Mouse (Mus musculus) liver, postnatal 0 days (tissue): ENCODE results near the gene Ccdc9b. TPM values are rescaled to one million over a fixed set of nuclear protein-coding genes. Genes with fewer than 3 reads are reported as not detected.
A peak's percentile ranks its signal among the peaks of the same experiment; 100 is the strongest.

ENCODE experiments used
- ATAC-seq: fragments of 200-750 bp; cut with Nextera tagmentation; 2 replicates; pipeline ENCODE4 v1.8.0; 2017; ENCODE audit warnings: mild to moderate bottlenecking, moderate library complexity
- DNase-seq: peaks from one replicate; pipeline ENCODE4 v3.0.0-alpha.2; 2016
- H3K27ac ChIP-seq: fragments of 300-500 bp; sonication (generic); 2 replicates; pipeline ENCODE4 v1.5.1; 2014; ENCODE audit warnings: antibody characterized with exemption, moderate library complexity, mild to moderate bottlenecking, low read depth
- H3K27me3 ChIP-seq: fragments of 300-500 bp; sonication (generic); 2 replicates; pipeline ENCODE4 v1.6.1; 2014; ENCODE audit warnings: low read length, control low read depth, mixed read lengths; ENCODE audit not compliant: insufficient read depth
- H3K36me3 ChIP-seq: fragments of 300-500 bp; sonication (generic); replicated peaks from 2 replicates; pipeline ENCODE4 v1.6.1; 2014; ENCODE audit warnings: mild to moderate bottlenecking, control low read depth, low read length, moderate library complexity, mixed read lengths; ENCODE audit not compliant: insufficient read depth
- H3K4me1 ChIP-seq: fragments of 300-500 bp; sonication (generic); 2 replicates; pipeline ENCODE4 v1.6.1; 2014; ENCODE audit warnings: antibody characterized with exemption, mild to moderate bottlenecking, control low read depth; ENCODE audit not compliant: insufficient read depth
- H3K4me2 ChIP-seq: fragments of 300-500 bp; sonication (generic); 2 replicates; pipeline ENCODE4 v1.6.1; 2014; ENCODE audit warnings: low read depth, mild to moderate bottlenecking, low read length, moderate library complexity, mixed read lengths
- H3K4me3 ChIP-seq: fragments of 300-500 bp; sonication (generic); 2 replicates; pipeline ENCODE4 v1.5.1; 2014; ENCODE audit warnings: low read depth, low read length
- H3K9ac ChIP-seq: fragments of 300-500 bp; sonication (generic); replicated peaks from 2 replicates; pipeline ENCODE4 v1.6.1; 2014; ENCODE audit warnings: mild to moderate bottlenecking, moderate library complexity
- H3K9me3 ChIP-seq: fragments of 300-500 bp; sonication (generic); 2 replicates; pipeline ENCODE4 v1.6.1; 2016; ENCODE audit warnings: mild to moderate bottlenecking, control low read depth, low read length, mixed read lengths
- CTCF ChIP-seq: sonication (generic); IDR thresholded peaks from 2 replicates; pipeline ENCODE4 v1.5.1; 2016; ENCODE audit warnings: antibody characterized with exemption, low read depth
- EP300 ChIP-seq: IDR thresholded peaks from 2 replicates; pipeline ENCODE4 v1.6.1; 2016; ENCODE audit warnings: antibody characterized with exemption, low read depth, mild to moderate bottlenecking
- WGBS: fragments of 180-500 bp; shearing (Covaris S2); extraction: QIAGEN DNeasy Blood & Tissue Kit; methylation state at CpG from one replicate; pipeline ENCODE4 v1.1.7; 2014; ENCODE audit not compliant: insufficient replicate concordance; 5-methylcytosine and 5-hydroxymethylcytosine counted together
- polyA plus RNA-seq: library from polyadenylated mRNA; unstranded; fragments of >200 nt; fragmentation: Nextera tagmentation; extraction: Ambion mirVana; gene quantifications from 2 replicates; pipeline ENCODE4 v1.2.1, GENCODE M21; 2015

Gene Ccdc9b
- polyA plus RNA-seq, 1 experiment from 2014 or later, result 0.52 TPM

- DNase-seq, result no peak
- TF ChIP-seq CTCF, result no peak
- no peak for TF ChIP-seq EP300
- Histone ChIP-seq H3K9ac (no peak overlapping the region), H3K36me3 (no peaks in the 10 kb centered on the region), H3K4me2 (peak overlapping the region; percentile 62), H3K9me3 (no peaks in the 10 kb centered on the region), H3K27ac (peak overlapping the region; percentile 44), H3K27me3 (peaks cover 4% of the 10 kb centered on the region; the same call in 1 of the 2 replicates), H3K4me3 (no peak overlapping the region), H3K4me1 (peaks cover 34% of the 10 kb centered on the region)
- WGBS, result 22% methylated on average over 4 of the region's 4 CpGs
- ATAC-seq, result peak; percentile 16; the same call in 1 of the 2 replicates
These were observed 33.3 kb downstream of the Ccdc9b start for GRCm38 (mm10) chr2:118729194-118729593.

- Histone ChIP-seq H3K9ac (peak within 1 kb of the TSS; percentile 42), H3K4me3 (peak within 1 kb of the TSS; percentile 47), H3K9me3 (no peaks in the 10 kb centered on the region), H3K36me3 (no peaks in the 10 kb centered on the region), H3K27me3 (peaks cover 4% of the 10 kb centered on the region; the same call in 1 of the 2 replicates), H3K4me2 (peak within 1 kb of the TSS; percentile 62), H3K4me1 (peaks cover 34% of the 10 kb centered on the region), H3K27ac (peak within 1 kb of the TSS; percentile 44)
- 11% methylated on average over 7 of the region's 7 CpGs for WGBS
- ATAC-seq (peak; percentile 44), DNase-seq (peak; percentile 53)
- TF ChIP-seq CTCF (no peak), EP300 (no peak)
These were observed 34.1 kb downstream of the Ccdc9b start, which contains the start of gene Plcb2 for GRCm38 (mm10) chr2:118728337-118728736. TSS of gene Plcb2 (minus strand) at chr2:118728438.

GRCm38 (mm10) chr2:118727911-118728310 lies 34.5 kb downstream of the Ccdc9b start:
- WGBS, result 8% methylated on average over 9 of the region's 9 CpGs
- Histone ChIP-seq H3K9ac (peak overlapping the region; percentile 42), H3K4me2 (peak overlapping the region; percentile 62), H3K36me3 (no peaks in the 10 kb centered on the region), H3K4me3 (peak overlapping the region; percentile 47), H3K4me1 (peaks cover 34% of the 10 kb centered on the region), H3K27me3 (peaks cover 4% of the 10 kb centered on the region; the same call in 1 of the 2 replicates), H3K27ac (peak overlapping the region; percentile 44), H3K9me3 (no peaks in the 10 kb centered on the region)
- TF ChIP-seq CTCF, result no peak
- TF ChIP-seq EP300, result no peak
- DNase-seq (no peak), ATAC-seq (no peak)

GRCm38 (mm10) chr2:118726873-118727272 lies 35.6 kb downstream of the Ccdc9b start:
- Histone ChIP-seq H3K36me3 (no peaks in the 10 kb centered on the region), H3K9me3 (no peaks in the 10 kb centered on the region), H3K4me3 (peak overlapping the region; percentile 47), H3K4me1 (peaks cover 34% of the 10 kb centered on the region), H3K27ac (peak overlapping the region; percentile 44; the same call in 1 of the 2 replicates), H3K4me2 (peak overlapping the region; percentile 62), H3K27me3 (no peaks in the 10 kb centered on the region), H3K9ac (no peak overlapping the region)
- WGBS, result 56% methylated on average over 2 of the region's 2 CpGs
- DNase-seq (no peak), ATAC-seq (no peak)
- TF ChIP-seq CTCF, result no peak
- no peak for TF ChIP-seq EP300

- ATAC-seq (no peak), DNase-seq (no peak)
- H3K4me1 ChIP-seq, result peaks cover 31% of the 10 kb centered on the region
- 0 out of 2 replicates have a peak, but pooled peaks cover 3% of the 10 kb centered on the region for H3K27me3 ChIP-seq
- no peaks in the 10 kb centered on the region for H3K36me3 ChIP-seq
- H3K27ac ChIP-seq, result no peak overlapping the region
- H3K9ac ChIP-seq, result no peak overlapping the region
- no peak overlapping the region for H3K4me3 ChIP-seq
- H3K9me3 ChIP-seq, result no peaks in the 10 kb centered on the region
- 70% methylated on average over 4 of the region's 4 CpGs for WGBS
- TF ChIP-seq CTCF, result no peak
- no peak for TF ChIP-seq EP300
- no peak overlapping the region for H3K4me2 ChIP-seq
These were observed 37.0 kb downstream of the Ccdc9b start for GRCm38 (mm10) chr2:118725511-118725910.

- TF ChIP-seq CTCF (no peak), EP300 (no peak)
- H3K27ac ChIP-seq, result no peak overlapping the region
- H3K27me3 ChIP-seq, result 0 out of 2 replicates have a peak, but pooled peaks cover 3% of the 10 kb centered on the region
- no peak overlapping the region for H3K4me2 ChIP-seq
- no peak overlapping the region for H3K9ac ChIP-seq
- no peaks in the 10 kb centered on the region for H3K36me3 ChIP-seq
- no peak for DNase-seq
- WGBS, result 44% methylated on average over 15 of the region's 15 CpGs
- H3K4me3 ChIP-seq, result no peak overlapping the region
- H3K4me1 ChIP-seq, result peaks cover 20% of the 10 kb centered on the region
- ATAC-seq, result peak; percentile 68
- no peaks in the 10 kb centered on the region for H3K9me3 ChIP-seq
These were observed 38.6 kb downstream of the Ccdc9b start for GRCm38 (mm10) chr2:118723693-118724486.
